Mouse (Mus musculus) adrenal gland, adult 8-10 months (tissue): ENCODE data around the gene Vtcn1. TPM values are rescaled to one million over a fixed set of nuclear protein-coding genes. Genes with fewer than 3 reads are reported as not detected.
"Not testable (repeated sequence)": the region's sequence is repeated elsewhere in the genome, so short reads cannot be mapped to it uniquely, and the experiment has no call there.

Experiments
- DNase-seq: peaks from one replicate; pipeline ENCODE4 v3.0.0; 2022
- total RNA-seq, 4 experiments: library from RNA; stranded (reverse); gene quantifications; 2 replicates each; pipeline ENCODE4 v1.2.4; 2022

The Vtcn1 gene
- total RNA-seq, result under 1 TPM in 2 of 4 experiments, not detected in 2; 0.10 to 0.20 TPM

- DNase-seq, result no peak
These were observed at the start of gene Vtcn1 for GRCm38 (mm10) chr3:100825225-100825965. TSS of gene Vtcn1 (plus strand) at chr3:100825459.

GRCm38 (mm10) chr3:100776967-100777366, 48.3 kb upstream of the Vtcn1 start:
- no peak for DNase-seq

- DNase-seq, result no peak
These were observed 47.7 kb upstream of the Vtcn1 start for GRCm38 (mm10) chr3:100777568-100777967.

GRCm38 (mm10) chr3:100786076-100786475, 39.2 kb upstream of the Vtcn1 start:
- DNase-seq, result no peak

- no peak for DNase-seq
These were observed 33.6 kb upstream of the Vtcn1 start for GRCm38 (mm10) chr3:100791670-100792069.

- no peak for DNase-seq
These were observed 31.9 kb upstream of the Vtcn1 start for GRCm38 (mm10) chr3:100793345-100793744.

- DNase-seq, result no peak
These were observed 28.7 kb upstream of the Vtcn1 start for GRCm38 (mm10) chr3:100796571-100796970.

- no peak for DNase-seq
These were observed 27.8 kb upstream of the Vtcn1 start for GRCm38 (mm10) chr3:100797166-100798145.

GRCm38 (mm10) chr3:100798872-100799422, 26.3 kb upstream of the Vtcn1 start:
- DNase-seq, result no peak

- no peak for DNase-seq
These were observed 20.3 kb upstream of the Vtcn1 start for GRCm38 (mm10) chr3:100804975-100805374.

GRCm38 (mm10) chr3:100805925-100806324, 19.3 kb upstream of the Vtcn1 start:
- no peak for DNase-seq

GRCm38 (mm10) chr3:100810461-100810860, 14.8 kb upstream of the Vtcn1 start:
- DNase-seq, result peak; percentile 8

- DNase-seq, result no peak
These were observed 13.4 kb upstream of the Vtcn1 start for GRCm38 (mm10) chr3:100811836-100812235.

- DNase-seq, result not testable (repeated sequence)
These were observed 9.8 kb upstream of the Vtcn1 start for GRCm38 (mm10) chr3:100815490-100815889.

GRCm38 (mm10) chr3:100818709-100819108, 6.5 kb upstream of the Vtcn1 start:
- no peak for DNase-seq

- DNase-seq, result no peak
These were observed 5.7 kb upstream of the Vtcn1 start for GRCm38 (mm10) chr3:100819571-100819970.

- DNase-seq, result no peak
These were observed 4.4 kb upstream of the Vtcn1 start for GRCm38 (mm10) chr3:100820852-100821251.

GRCm38 (mm10) chr3:100821276-100821675, 4.0 kb upstream of the Vtcn1 start:
- DNase-seq, result no peak

- no peak for DNase-seq
These were observed 18.5 kb downstream of the Vtcn1 start for GRCm38 (mm10) chr3:100843784-100844183.

- DNase-seq, result no peak
These were observed 19.1 kb downstream of the Vtcn1 start for GRCm38 (mm10) chr3:100844366-100844765.

GRCm38 (mm10) chr3:100848348-100848747, 23.1 kb downstream of the Vtcn1 start:
- DNase-seq, result no peak

- no peak for DNase-seq
These were observed 25.2 kb downstream of the Vtcn1 start for GRCm38 (mm10) chr3:100850468-100850867.
